Mouse (Mus musculus) retina, adult 2 months (tissue): Measurements from ENCODE around the gene Mlip.
A peak's percentile ranks its signal among the peaks of the same experiment; 100 is the strongest.
"Not testable (repeated sequence)": the region's sequence is repeated elsewhere in the genome, so short reads cannot be mapped to it uniquely, and the experiment has no call there.

Experiments
- DNase-seq: peaks from one replicate; pipeline ENCODE4 v3.0.0-alpha.2; 2012; ENCODE audit warnings: low read depth, low spot score

The Mlip gene

GRCm38 (mm10) chr9:77251511-77252112 lies 101.2 kb downstream of the Mlip start:
- DNase-seq: no peak

- no peak for DNase-seq
Observed at GRCm38 (mm10) chr9:77198250-77198649, 154.5 kb downstream of the Mlip start.

GRCm38 (mm10) chr9:77179486-77179885 lies 173.3 kb downstream of the Mlip start:
- peak; percentile 2 for DNase-seq

GRCm38 (mm10) chr9:77175870-77176269 lies 176.9 kb downstream of the Mlip start:
- DNase-seq: no peak

GRCm38 (mm10) chr9:77172044-77172443 lies 180.7 kb downstream of the Mlip start:
- DNase-seq: no peak

GRCm38 (mm10) chr9:77165877-77166276 lies 186.9 kb downstream of the Mlip start:
- no peak for DNase-seq

GRCm38 (mm10) chr9:77161764-77162163 lies 191.0 kb downstream of the Mlip start:
- peak; percentile 3 for DNase-seq

- DNase-seq: no peak
Observed at GRCm38 (mm10) chr9:77160277-77160926, 192.4 kb downstream of the Mlip start.

- DNase-seq: no peak
Observed at GRCm38 (mm10) chr9:77148518-77149257, 204.1 kb downstream of the Mlip start.

- DNase-seq: no peak
Observed at GRCm38 (mm10) chr9:77119735-77120134, 233.0 kb downstream of the Mlip start.

GRCm38 (mm10) chr9:77096886-77097285 lies 255.9 kb downstream of the Mlip start:
- DNase-seq: no peak

GRCm38 (mm10) chr9:77083221-77083620 lies 269.5 kb downstream of the Mlip start:
- not testable (repeated sequence) for DNase-seq

GRCm38 (mm10) chr9:77071676-77072075 lies 281.1 kb downstream of the Mlip start:
- DNase-seq: no peak

GRCm38 (mm10) chr9:77056611-77057010 lies 296.2 kb downstream of the Mlip start:
- DNase-seq: no peak

GRCm38 (mm10) chr9:77054426-77055193 lies 298.2 kb downstream of the Mlip start:
- no peak for DNase-seq
